In the genomic region with DNA sequence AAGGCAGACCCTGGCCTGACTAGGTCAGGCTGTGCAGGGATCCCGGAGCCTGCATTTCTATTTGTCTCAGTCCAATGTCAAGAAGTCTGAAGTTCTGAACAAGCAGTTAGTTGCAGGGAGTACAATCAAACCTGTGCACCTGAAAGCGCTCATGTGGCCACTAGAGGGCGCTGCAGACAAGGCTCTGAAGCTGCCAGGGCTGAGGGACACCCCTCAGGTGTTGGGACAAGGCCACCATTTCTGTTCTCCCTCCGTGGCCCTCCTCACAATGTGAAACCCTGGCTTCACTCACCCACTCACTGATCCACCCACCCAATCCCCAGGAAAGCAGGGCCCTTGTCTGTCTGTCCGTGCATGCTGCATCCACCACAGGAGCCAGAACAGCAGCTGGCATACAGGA, we compare ENCODE assay signal across 8 mouse cellular contexts. TPM values are rescaled to one million over a fixed set of nuclear protein-coding genes. Genes with fewer than 3 reads are reported as not detected.
DNase-seq lines count a peak whose midpoint lies in the region; ATAC-seq and TF ChIP-seq lines count a peak whose summit lies in the region.

No protein-coding gene starts in this region.

- ATAC-seq in CD4-positive, CD25-positive, alpha-beta regulatory T cell, adult 4 months: peak; percentile 87
- ATAC-seq in erythroblast, adult 5-6 weeks (replicated peaks; ENCODE audit: low FRiP score, poor library complexity, severe bottlenecking): peak; percentile 86
- ATAC-seq in liver, postnatal 0 days: peak; percentile 76

- no peak overlapping the region for H3K27ac ChIP-seq in bone marrow, adult 2 months (ENCODE audit: control insufficient read depth, insufficient read depth, low read depth, low read length, poor library complexity)
- no peak overlapping the region for H3K27ac ChIP-seq in liver, postnatal 0 days (ENCODE audit: low read depth)
- H3K27ac ChIP-seq in thymus, adult 2 months (ENCODE audit: control insufficient read depth, insufficient read depth, low read length): no peak overlapping the region

- WGBS in bone marrow, adult 2 months: 26% methylated on average over 5 of the region's 5 CpGs
- WGBS in liver, postnatal 0 days (ENCODE audit: insufficient replicate concordance): 23% methylated on average over 5 of the region's 5 CpGs
- WGBS in thymus, adult 2 months: 27% methylated on average over 5 of the region's 5 CpGs

- H3K36me3 ChIP-seq in liver, postnatal 0 days (replicated peaks; ENCODE audit: insufficient read depth, low read length): peaks cover 34% of the 10 kb centered on the region
- peaks cover 4% of the 10 kb centered on the region; the same call in 1 of the 2 replicates for H3K36me3 ChIP-seq in thymus, adult 2 months (ENCODE audit: control insufficient read depth, insufficient read depth, low read length)

- H3K4me1 ChIP-seq in bone marrow, adult 2 months (ENCODE audit: control insufficient read depth, insufficient read depth, low read length): no peaks in the 10 kb centered on the region
- no peaks in the 10 kb centered on the region for H3K4me1 ChIP-seq in liver, postnatal 0 days (ENCODE audit: insufficient read depth)
- H3K4me1 ChIP-seq in thymus, adult 2 months (replicated peaks; ENCODE audit: control insufficient read depth, insufficient read depth, low read length): no peaks in the 10 kb centered on the region

- H3K4me2 ChIP-seq in liver, postnatal 0 days (ENCODE audit: low read depth, low read length): no peak overlapping the region

- no peak overlapping the region for H3K9ac ChIP-seq in liver, postnatal 0 days (replicated peaks)

- H3K27me3 ChIP-seq in liver, postnatal 0 days (ENCODE audit: insufficient read depth, low read length): no peaks in the 10 kb centered on the region
- no peaks in the 10 kb centered on the region for H3K27me3 ChIP-seq in thymus, adult 2 months (ENCODE audit: control insufficient read depth, insufficient read depth, low read length)

- H3K4me3 ChIP-seq in bone marrow, adult 2 months (replicated peaks; ENCODE audit: control insufficient read depth, low read depth, low read length): no peak overlapping the region
- no peak overlapping the region for H3K4me3 ChIP-seq in liver, postnatal 0 days (ENCODE audit: low read depth, low read length)
- H3K4me3 ChIP-seq in thymus, adult 2 months (ENCODE audit: control insufficient read depth, insufficient read depth, low read length): no peak overlapping the region

- TF ChIP-seq CTCF in bone marrow, adult 2 months (IDR thresholded peaks at IDR 0.05; ENCODE audit: control insufficient read depth, insufficient read depth, low read length): peak; percentile 97
- peak; percentile 98 for TF ChIP-seq CTCF in liver, postnatal 0 days (IDR thresholded peaks at IDR 0.05; ENCODE audit: low read depth)
- TF ChIP-seq CTCF in thymus, adult 2 months (IDR thresholded peaks at IDR 0.05; ENCODE audit: borderline replicate concordance, control insufficient read depth, extremely low read depth, insufficient read depth, low read length, poor library complexity): peak; percentile 87; the same call in 1 of the 2 replicates

- peak; percentile 80 to 89 for DNase-seq in heart, postnatal 14 days
- peak; percentile 72 to 92 for DNase-seq in kidney, postnatal 36 days
- peak; percentile 87 for DNase-seq in liver, postnatal 0 days
- DNase-seq in ovary, adult 18-20 months (ENCODE audit: low spot score): peak; percentile 44
- DNase-seq in thymus, adult 2 months: peak; percentile 80

- no peak for TF ChIP-seq EP300 in liver, postnatal 0 days (IDR thresholded peaks at IDR 0.05; ENCODE audit: low read depth)

- intact Hi-C loops in heart, postnatal 14 days (cut with DNase I): loop anchor here (1.0 to 5.0 kb wide), 2 partner anchors 73 to 150 kb away; no protein-coding TSS in a partner anchor

- TF ChIP-seq POLR2A in bone marrow, adult 2 months (IDR thresholded peaks at IDR 0.05; ENCODE audit: borderline replicate concordance, control insufficient read depth, low read depth, low read length): no peak
- no peak for TF ChIP-seq POLR2A in thymus, adult 2 months (IDR thresholded peaks at IDR 0.05; ENCODE audit: control insufficient read depth, extremely low read depth, insufficient read depth, low read length, poor library complexity)

- no peaks in the 10 kb centered on the region for H3K9me3 ChIP-seq in liver, postnatal 0 days (ENCODE audit: low read length)

RNA-seq across cellular contexts. Expression of gene Syne3, which starts 57.2 kb away (rescaled TPM):
- polyA plus RNA-seq in CD4-positive, CD25-positive, alpha-beta regulatory T cell, adult 4 months (2017; shearing (Covaris generic)): 1 to 10 TPM; 1.6 to 5.5 TPM
- polyA plus RNA-seq in bone marrow, adult 2 months (2011; ENCODE audit: insufficient read depth, insufficient read length, low replicate concordance, missing spikeins): 9.0 and 11.1 TPM in 2 replicates
- 4.8 and 5.6 TPM in 2 replicates for total RNA-seq in erythroblast, adult 5-6 weeks (2015; ENCODE audit: low replicate concordance)
- 10.3 and 14.8 TPM in 2 replicates for total RNA-seq in erythroblast, adult 5-6 weeks (2017; ENCODE audit: low replicate concordance)
- 1 to 10 TPM; 5.2 to 6.1 TPM for total RNA-seq in heart, postnatal 14 days (2021)
- 1.3 and 2.3 TPM in 2 replicates for polyA plus RNA-seq in liver, postnatal 0 days (2015; fragmentation: Nextera tagmentation; extraction: Ambion mirVana)
- polyA plus RNA-seq in thymus, adult 2 months (2012; rRNA removed): 16.4 and 20.1 TPM in 2 replicates
